ENCODE assay signal across 8 mouse cellular contexts in the genomic region with DNA sequence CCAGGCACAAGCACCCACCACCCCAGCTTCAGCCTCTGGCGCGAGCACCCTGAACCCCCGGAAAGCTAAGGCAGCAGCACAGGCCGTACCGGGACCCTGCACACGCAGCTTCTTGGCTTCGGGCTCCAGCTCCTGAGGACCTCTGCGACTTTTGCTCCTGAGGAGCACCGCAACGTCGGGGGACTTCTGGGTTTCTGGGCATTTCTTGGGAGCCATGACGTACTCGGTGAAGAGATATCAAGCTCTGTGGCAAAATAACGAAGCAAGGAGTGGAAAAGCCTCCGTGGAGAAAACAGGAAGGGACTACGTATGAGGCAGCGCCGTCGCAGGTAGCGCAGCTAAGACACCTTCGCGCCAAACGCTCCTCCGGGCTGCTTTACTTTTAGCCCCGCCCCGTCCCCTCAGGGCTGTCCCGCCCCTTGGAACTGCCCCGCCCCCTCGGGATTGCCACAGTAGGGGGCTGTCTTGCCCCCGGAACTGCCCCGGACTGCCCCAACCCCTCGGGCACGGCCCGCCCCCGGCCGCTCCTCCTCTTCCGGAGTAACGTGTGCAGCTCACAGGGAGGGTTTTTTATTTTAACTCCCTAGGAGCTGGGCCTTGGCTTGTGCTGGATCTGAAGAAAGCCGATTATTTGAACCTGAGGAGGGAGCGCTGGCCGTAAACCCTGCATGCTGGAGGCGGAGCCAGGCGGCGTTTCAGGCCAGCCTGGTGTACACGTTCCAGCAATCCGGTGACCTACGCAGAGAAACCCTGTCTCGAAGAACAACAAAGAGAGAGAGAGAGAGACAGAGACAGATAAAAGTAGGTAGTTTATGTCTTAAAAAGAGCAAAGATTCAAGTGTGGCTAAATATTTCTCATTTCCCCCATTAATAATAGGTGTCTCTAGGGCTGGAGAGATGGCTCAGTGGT. TPM values are rescaled to one million over a fixed set of nuclear protein-coding genes. Genes with fewer than 3 reads are reported as not detected.
DNase-seq lines count a peak whose midpoint lies in the region; ATAC-seq and TF ChIP-seq lines count a peak whose summit lies in the region.

Gene Ddb2 (minus strand): TSS at position 382 of the 910 bp plus-strand sequence.

- peak within 1 kb of the TSS; percentile 66 for H3K4me3 ChIP-seq in bone marrow, adult 2 months (replicated peaks; ENCODE audit: control insufficient read depth, low read depth, low read length)
- H3K4me3 ChIP-seq in embryonic facial prominence, embryonic 15.5 days (replicated peaks), result peak within 1 kb of the TSS; percentile 70
- peak within 1 kb of the TSS; percentile 46 for H3K4me3 ChIP-seq in limb, embryonic 14.5 days (replicated peaks; ENCODE audit: low read length)
- peak within 1 kb of the TSS; percentile 51 for H3K4me3 ChIP-seq in midbrain, postnatal 0 days (ENCODE audit: low read depth, low read length)

- peak; percentile 98 for DNase-seq in 416B (ENCODE audit: low read depth)
- DNase-seq in heart, adult 8-10 months (ENCODE audit: low spot score), result peak; percentile 81
- peak; percentile 93 for DNase-seq in kidney, adult 9 months
- DNase-seq in limb, embryonic 14.5 days (ENCODE audit: low spot score), result peak; percentile 95
- DNase-seq in midbrain, postnatal 0 days (ENCODE audit: low spot score), result peak; percentile 97
- peak; percentile 81 to 89 for DNase-seq in spleen, postnatal 14 days (ENCODE audit: low spot score in 2 of 2)

- H3K36me3 ChIP-seq in embryonic facial prominence, embryonic 15.5 days, result peaks cover 3% of the 10 kb centered on the region; the same call in 1 of the 2 replicates
- H3K36me3 ChIP-seq in limb, embryonic 14.5 days (ENCODE audit: control insufficient read depth, insufficient read depth, low read length), result peaks cover 9% of the 10 kb centered on the region
- H3K36me3 ChIP-seq in midbrain, postnatal 0 days (ENCODE audit: insufficient read depth, low read length), result no peaks in the 10 kb centered on the region

- TF ChIP-seq POLR2A in bone marrow, adult 2 months (IDR thresholded peaks at IDR 0.05; ENCODE audit: borderline replicate concordance, control insufficient read depth, low read depth, low read length), result no peak
- TF ChIP-seq POLR2A in limb, embryonic 14.5 days (IDR thresholded peaks at IDR 0.05; ENCODE audit: borderline replicate concordance, extremely low read depth, insufficient read depth, insufficient read length), result peak; percentile 60; the same call in 1 of the 2 replicates

- no peaks in the 10 kb centered on the region for H3K27me3 ChIP-seq in embryonic facial prominence, embryonic 15.5 days
- no peaks in the 10 kb centered on the region for H3K27me3 ChIP-seq in limb, embryonic 14.5 days (ENCODE audit: control insufficient read depth, insufficient read depth, low read length)
- H3K27me3 ChIP-seq in midbrain, postnatal 0 days (ENCODE audit: insufficient read depth, low read length), result no peaks in the 10 kb centered on the region

- under 1% methylated on average over 48 of the region's 48 CpGs for WGBS in bone marrow, adult 2 months
- under 1% methylated on average over 48 of the region's 48 CpGs for WGBS in embryonic facial prominence, embryonic 15.5 days
- WGBS in limb, embryonic 14.5 days, result under 1% methylated on average over 47 of the region's 48 CpGs
- under 1% methylated on average over 47 of the region's 48 CpGs for WGBS in midbrain, postnatal 0 days

- 0 out of 2 replicates have a peak, but pooled peaks have one; percentile 3 for TF ChIP-seq CTCF in bone marrow, adult 2 months (IDR thresholded peaks at IDR 0.05; ENCODE audit: control insufficient read depth, insufficient read depth, low read length)
- TF ChIP-seq CTCF in midbrain, postnatal 0 days (IDR thresholded peaks at IDR 0.05), result no peak

- no peaks in the 10 kb centered on the region; the same call in 1 of the 2 replicates for H3K4me1 ChIP-seq in bone marrow, adult 2 months (ENCODE audit: control insufficient read depth, insufficient read depth, low read length)
- H3K4me1 ChIP-seq in embryonic facial prominence, embryonic 15.5 days, result peaks cover 10% of the 10 kb centered on the region
- H3K4me1 ChIP-seq in limb, embryonic 14.5 days (ENCODE audit: control insufficient read depth, insufficient read depth, low read length), result no peaks in the 10 kb centered on the region
- no peaks in the 10 kb centered on the region for H3K4me1 ChIP-seq in midbrain, postnatal 0 days (ENCODE audit: insufficient read depth, low read length)

- peak within 1 kb of the TSS; percentile 51 for H3K9ac ChIP-seq in embryonic facial prominence, embryonic 15.5 days
- H3K9ac ChIP-seq in limb, embryonic 14.5 days (ENCODE audit: low read depth, low read length, severe bottlenecking), result peak within 1 kb of the TSS; percentile 57
- H3K9ac ChIP-seq in midbrain, postnatal 0 days (replicated peaks; ENCODE audit: low read length, poor library complexity, severe bottlenecking), result peak within 1 kb of the TSS; percentile 60

- ATAC-seq in embryonic facial prominence, embryonic 15.5 days (ENCODE audit: insufficient number of reproducible peaks, low FRiP score, low TSS enrichment, low read depth), result peak; percentile 99
- ATAC-seq in limb, embryonic 14.5 days (ENCODE audit: low FRiP score, low read depth), result peak; percentile 100
- peak; percentile 98 for ATAC-seq in midbrain, postnatal 0 days (ENCODE audit: low FRiP score)

- H3K4me2 ChIP-seq in embryonic facial prominence, embryonic 15.5 days (replicated peaks), result peak within 1 kb of the TSS; percentile 84
- peak within 1 kb of the TSS; percentile 47 for H3K4me2 ChIP-seq in limb, embryonic 14.5 days (replicated peaks; ENCODE audit: low read depth, low read length, severe bottlenecking)
- H3K4me2 ChIP-seq in midbrain, postnatal 0 days (ENCODE audit: low read depth, low read length, poor library complexity, severe bottlenecking), result peak within 1 kb of the TSS; percentile 78

- peak within 1 kb of the TSS; percentile 84 for H3K27ac ChIP-seq in bone marrow, adult 2 months (ENCODE audit: control insufficient read depth, insufficient read depth, low read depth, low read length, poor library complexity)
- peak within 1 kb of the TSS; percentile 96 for H3K27ac ChIP-seq in embryonic facial prominence, embryonic 15.5 days (replicated peaks)
- H3K27ac ChIP-seq in limb, embryonic 14.5 days (replicated peaks; ENCODE audit: low read depth, low read length), result peak within 1 kb of the TSS; percentile 85
- H3K27ac ChIP-seq in midbrain, postnatal 0 days (ENCODE audit: low read depth, low read length), result peak within 1 kb of the TSS; percentile 78

- no peaks in the 10 kb centered on the region for H3K9me3 ChIP-seq in embryonic facial prominence, embryonic 15.5 days (replicated peaks)
- H3K9me3 ChIP-seq in limb, embryonic 14.5 days (ENCODE audit: control insufficient read depth, low read length), result no peaks in the 10 kb centered on the region
- no peaks in the 10 kb centered on the region for H3K9me3 ChIP-seq in midbrain, postnatal 0 days (ENCODE audit: low read length)

RNA-seq across cellular contexts. Expression of gene Ddb2, which starts in this region (rescaled TPM):
- polyA plus RNA-seq in bone marrow, adult 2 months (2011; ENCODE audit: insufficient read depth, insufficient read length, low replicate concordance, missing spikeins), result 14.4 and 32.4 TPM in 2 replicates
- 18.7 and 19.9 TPM in 2 replicates for polyA plus RNA-seq in embryonic facial prominence, embryonic 15.5 days (2015; fragmentation: Nextera tagmentation; extraction: Ambion mirVana)
- 1 to 10 TPM; 1.7 to 4.2 (median 3.3) TPM for total RNA-seq in heart, adult 8-10 months (2022)
- 52.8 and 56.4 TPM in 2 replicates for polyA plus RNA-seq in limb, embryonic 14.5 days (2012; rRNA removed)
- polyA plus RNA-seq in limb, embryonic 14.5 days (2014; fragmentation: Nextera tagmentation; extraction: Ambion mirVana), result 14.8 and 22.0 TPM in 2 replicates
- 7.9 and 11.5 TPM in 2 replicates for total RNA-seq in midbrain, postnatal 0 days (2014; rRNA removed)
- 13.4 and 14.2 TPM in 2 replicates for polyA plus RNA-seq in midbrain, postnatal 0 days (2015; fragmentation: Nextera tagmentation; extraction: Ambion mirVana)

Comparison
In these comparisons a context has a peak if more than half of its experiments do, and no peak if none do; other contexts are left out.
1. Peak in every context shown above with its lines: DNase-seq, ATAC-seq, H3K4me3 ChIP-seq and H3K27ac ChIP-seq.